Mouse (Mus musculus) liver, postnatal 0 days (tissue): ENCODE results near the gene Rflnb.
"Not testable (repeated sequence)": the region's sequence is repeated elsewhere in the genome, so short reads cannot be mapped to it uniquely, and the experiment has no call there.

Source experiments
- CTCF ChIP-seq: sonication (generic); IDR thresholded peaks from 2 replicates; pipeline ENCODE4 v1.5.1; 2016; ENCODE audit warnings: antibody characterized with exemption, low read depth
- EP300 ChIP-seq: IDR thresholded peaks from 2 replicates; pipeline ENCODE4 v1.6.1; 2016; ENCODE audit warnings: antibody characterized with exemption, low read depth, mild to moderate bottlenecking

GRCm38 (mm10) chr11:76004276-76004675, 23.3 kb downstream of the Rflnb start:
- TF ChIP-seq CTCF, EP300: not testable (repeated sequence)
